Mouse (Mus musculus) heart, postnatal 0 days (tissue): ENCODE data around the gene Il2ra. TPM values are rescaled to one million over a fixed set of nuclear protein-coding genes. Genes with fewer than 3 reads are reported as not detected.
A peak's percentile ranks its signal among the peaks of the same experiment; 100 is the strongest.

Experiments used
- ATAC-seq: fragments of 200-750 bp; cut with Nextera tagmentation; 2 replicates; pipeline ENCODE4 v1.8.0; 2017; ENCODE audit warnings: low read depth, moderate number of reproducible peaks, moderate library complexity; ENCODE audit not compliant: insufficient read depth
- DNase-seq: peaks from one replicate; pipeline ENCODE4 v3.0.0-alpha.2; 2016; ENCODE audit warnings: low spot score
- H3K27ac ChIP-seq: fragments of 300-500 bp; sonication (generic); 2 replicates; pipeline ENCODE4 v1.5.1; 2014; ENCODE audit warnings: low read depth, mild to moderate bottlenecking
- H3K27me3 ChIP-seq: fragments of 300-500 bp; sonication (generic); 2 replicates; pipeline ENCODE4 v1.6.1; 2014; ENCODE audit warnings: low read length, mixed read lengths; ENCODE audit not compliant: control insufficient read depth, insufficient read depth
- H3K36me3 ChIP-seq: fragments of 300-500 bp; sonication (generic); replicated peaks from 2 replicates; pipeline ENCODE4 v1.6.1; 2014; ENCODE audit warnings: low read length, mixed read lengths; ENCODE audit not compliant: control insufficient read depth, insufficient read depth
- H3K4me1 ChIP-seq: fragments of 300-500 bp; sonication (generic); 2 replicates; pipeline ENCODE4 v1.6.1; 2014; ENCODE audit warnings: antibody characterized with exemption; ENCODE audit not compliant: control insufficient read depth, insufficient read depth
- H3K4me2 ChIP-seq: fragments of 300-500 bp; sonication (generic); 2 replicates; pipeline ENCODE4 v1.6.1; 2014; ENCODE audit warnings: low read depth, mild to moderate bottlenecking, low read length, moderate library complexity
- H3K4me3 ChIP-seq: fragments of 300-500 bp; sonication (generic); 2 replicates; pipeline ENCODE4 v1.5.1; 2014; ENCODE audit warnings: low read depth, low read length
- H3K9ac ChIP-seq: fragments of 300-500 bp; sonication (generic); replicated peaks from 2 replicates; pipeline ENCODE4 v1.6.1; 2014; ENCODE audit warnings: low read depth, low read length, mixed read lengths
- H3K9me3 ChIP-seq: fragments of 300-500 bp; sonication (generic); replicated peaks from 2 replicates; pipeline ENCODE4 v1.6.1; 2016; ENCODE audit warnings: low read length; ENCODE audit not compliant: control insufficient read depth
- CTCF ChIP-seq: IDR thresholded peaks from 2 replicates; pipeline ENCODE4 v1.5.1; 2016; ENCODE audit warnings: antibody characterized with exemption, control low read depth, low read depth
- EP300 ChIP-seq: IDR thresholded peaks from 2 replicates; pipeline ENCODE4 v1.6.1; 2016; ENCODE audit warnings: antibody characterized with exemption, low read depth
- WGBS: fragments of 180-500 bp; shearing (Covaris S2); extraction: QIAGEN DNeasy Blood & Tissue Kit; methylation state at CpG from one replicate; pipeline ENCODE4 v1.1.7; 2014; 5-methylcytosine and 5-hydroxymethylcytosine counted together
- polyA plus RNA-seq: library from polyadenylated mRNA; unstranded; fragments of >200 nt; fragmentation: Nextera tagmentation; extraction: Ambion mirVana; gene quantifications from 2 replicates; pipeline ENCODE4 v1.2.1, GENCODE M21; 2015
- total RNA-seq: library from RNA; depleted of rRNA; stranded (reverse); fragments of >200 nt; gene quantifications from 2 replicates; pipeline ENCODE4 v1.2.3, GENCODE M21; 2014; ENCODE audit warnings: low replicate concordance

Gene Il2ra
- total and polyA plus RNA-seq, 2 experiments from 2014 or later = not detected

DNA sequence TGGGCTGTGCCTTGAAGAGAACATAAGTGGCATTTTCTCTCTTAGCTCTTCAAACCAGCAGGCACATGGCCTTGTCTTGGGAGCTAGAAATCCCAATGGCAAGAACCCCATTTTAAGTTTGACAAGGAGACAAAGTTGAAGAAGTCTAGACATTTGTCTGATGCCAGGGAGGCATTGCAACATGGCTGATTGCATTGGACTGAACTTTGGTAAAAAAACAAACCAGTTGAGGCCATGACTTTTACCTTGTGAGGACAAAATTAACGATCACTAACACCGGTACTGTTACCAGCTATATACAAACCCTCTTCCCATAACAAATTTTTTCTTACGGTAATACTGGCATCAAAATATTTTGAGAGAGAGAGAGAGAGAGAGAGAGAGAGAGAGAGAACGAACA is 50.7 kb downstream of the Il2ra start:
- H3K4me3 ChIP-seq = no peak overlapping the region
- WGBS = 80% methylated on average over 4 of the region's 4 CpGs
- no peaks in the 10 kb centered on the region for H3K36me3 ChIP-seq
- H3K4me1 ChIP-seq = no peaks in the 10 kb centered on the region
- TF ChIP-seq CTCF (no peak), EP300 (no peak)
- no peaks in the 10 kb centered on the region for H3K9me3 ChIP-seq
- no peaks in the 10 kb centered on the region for H3K27me3 ChIP-seq
- no peak for ATAC-seq
- H3K9ac ChIP-seq = no peak overlapping the region
- no peak overlapping the region for H3K27ac ChIP-seq
- H3K4me2 ChIP-seq = no peak overlapping the region
- no peak for DNase-seq

DNA sequence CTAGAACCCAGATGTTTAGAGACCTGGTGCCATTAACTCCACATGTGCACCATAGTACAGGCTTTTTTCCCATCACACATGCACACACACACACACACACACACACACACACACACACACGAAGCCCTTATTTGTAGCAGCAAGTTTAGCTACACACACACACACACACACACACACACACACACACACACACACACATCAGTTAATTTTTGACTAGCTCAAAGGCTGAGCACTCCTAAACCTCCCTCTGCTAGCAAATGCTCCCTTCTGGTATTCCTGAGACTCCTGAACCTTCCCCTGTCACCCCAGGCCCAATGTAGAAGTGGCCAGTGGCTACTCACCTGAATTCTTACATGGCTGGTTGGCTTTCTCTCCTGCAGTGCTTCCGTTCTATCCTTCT is 51.5 kb downstream of the Il2ra start:
- 72% methylated on average over 2 of the region's 2 CpGs for WGBS
- no peak overlapping the region for H3K9ac ChIP-seq
- no peak overlapping the region for H3K27ac ChIP-seq
- H3K4me2 ChIP-seq = no peak overlapping the region
- no peaks in the 10 kb centered on the region for H3K9me3 ChIP-seq
- H3K36me3 ChIP-seq = no peaks in the 10 kb centered on the region
- no peaks in the 10 kb centered on the region for H3K27me3 ChIP-seq
- no peak for ATAC-seq
- H3K4me1 ChIP-seq = no peaks in the 10 kb centered on the region
- TF ChIP-seq CTCF (no peak), EP300 (no peak)
- no peak overlapping the region for H3K4me3 ChIP-seq
- DNase-seq = no peak

DNA sequence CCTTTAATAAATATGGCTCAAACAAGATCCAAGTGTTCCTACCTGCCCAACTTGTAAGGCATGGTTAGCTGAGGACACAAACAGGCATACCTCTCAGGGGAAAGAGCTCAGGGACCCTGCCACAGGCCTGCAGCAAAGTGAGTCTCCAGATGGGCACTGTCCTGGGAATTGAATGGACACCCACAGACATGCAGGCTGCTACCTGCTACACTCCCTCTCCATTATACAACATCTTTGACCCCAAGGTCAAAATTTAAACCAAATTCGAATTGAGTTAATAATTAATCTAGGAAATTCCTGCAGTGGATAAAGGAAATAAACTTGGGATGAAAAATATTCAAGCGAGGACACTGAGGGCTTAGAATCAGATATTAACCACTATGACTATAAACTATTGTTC is 53.3 kb downstream of the Il2ra start:
- Histone ChIP-seq H3K4me1 (no peaks in the 10 kb centered on the region), H3K27ac (no peak overlapping the region), H3K9me3 (no peaks in the 10 kb centered on the region), H3K4me2 (no peak overlapping the region), H3K4me3 (no peak overlapping the region), H3K27me3 (no peaks in the 10 kb centered on the region), H3K9ac (no peak overlapping the region), H3K36me3 (no peaks in the 10 kb centered on the region)
- TF ChIP-seq EP300 = no peak
- TF ChIP-seq CTCF = no peak
- ATAC-seq = no peak
- DNase-seq = no peak
- WGBS = 54% methylated on average over 2 of the region's 2 CpGs

DNA sequence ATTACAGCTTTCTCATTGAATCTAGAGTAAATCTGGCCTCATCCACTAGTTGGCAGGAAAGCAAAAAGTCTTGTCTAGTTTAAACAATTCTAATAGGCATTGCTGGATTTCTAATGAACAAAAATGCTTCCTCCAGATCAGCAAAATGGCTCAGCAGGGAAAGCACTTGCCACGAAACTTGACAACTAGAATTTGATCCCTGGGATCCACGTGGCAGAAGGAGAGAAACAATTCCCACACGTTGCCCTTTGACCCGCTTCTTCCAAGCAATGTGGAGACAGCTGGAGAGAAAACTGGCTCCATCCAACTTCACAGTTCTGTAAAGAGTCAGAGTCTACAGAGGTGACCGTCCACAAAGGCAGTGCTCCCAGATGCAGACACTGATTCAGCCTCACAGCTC is 56.4 kb downstream of the Il2ra start:
- Histone ChIP-seq H3K27ac (no peak overlapping the region), H3K27me3 (no peaks in the 10 kb centered on the region), H3K36me3 (no peaks in the 10 kb centered on the region), H3K4me1 (no peaks in the 10 kb centered on the region), H3K9me3 (no peaks in the 10 kb centered on the region), H3K4me3 (no peak overlapping the region), H3K4me2 (no peak overlapping the region), H3K9ac (no peak overlapping the region)
- DNase-seq = no peak
- WGBS = 65% methylated on average over 5 of the region's 5 CpGs
- TF ChIP-seq CTCF = no peak
- no peak for TF ChIP-seq EP300
- ATAC-seq = no peak

DNA sequence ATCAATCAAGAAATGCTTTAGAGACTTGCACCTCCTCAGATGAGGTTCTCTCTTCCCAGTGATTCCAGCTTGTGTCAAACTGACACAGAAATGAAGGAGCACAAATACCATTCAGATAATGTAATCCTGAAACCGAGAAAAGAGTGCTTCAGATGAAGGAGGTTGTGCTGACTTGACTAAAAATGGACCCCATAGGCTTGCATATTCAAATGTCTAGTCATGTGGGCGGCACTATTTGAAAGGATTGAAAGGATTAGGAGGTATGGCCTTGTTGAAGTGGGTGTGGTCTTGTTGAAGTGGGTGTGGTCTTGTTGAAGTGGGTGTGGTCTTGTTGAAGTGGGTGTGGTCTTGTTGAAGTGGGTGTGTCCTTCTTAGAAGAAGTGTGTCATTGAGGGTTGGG is 57.3 kb downstream of the Il2ra start:
- ATAC-seq = no peak
- Histone ChIP-seq H3K4me3 (no peak overlapping the region), H3K9ac (no peak overlapping the region), H3K4me1 (0 out of 2 replicates have a peak, but pooled peaks cover 2% of the 10 kb centered on the region), H3K27ac (no peak overlapping the region), H3K4me2 (no peak overlapping the region), H3K9me3 (no peaks in the 10 kb centered on the region), H3K36me3 (no peaks in the 10 kb centered on the region), H3K27me3 (no peaks in the 10 kb centered on the region)
- no peak for TF ChIP-seq CTCF
- TF ChIP-seq EP300 = no peak
- WGBS = 72% methylated on average over 2 of the region's 2 CpGs
- DNase-seq = no peak

DNA sequence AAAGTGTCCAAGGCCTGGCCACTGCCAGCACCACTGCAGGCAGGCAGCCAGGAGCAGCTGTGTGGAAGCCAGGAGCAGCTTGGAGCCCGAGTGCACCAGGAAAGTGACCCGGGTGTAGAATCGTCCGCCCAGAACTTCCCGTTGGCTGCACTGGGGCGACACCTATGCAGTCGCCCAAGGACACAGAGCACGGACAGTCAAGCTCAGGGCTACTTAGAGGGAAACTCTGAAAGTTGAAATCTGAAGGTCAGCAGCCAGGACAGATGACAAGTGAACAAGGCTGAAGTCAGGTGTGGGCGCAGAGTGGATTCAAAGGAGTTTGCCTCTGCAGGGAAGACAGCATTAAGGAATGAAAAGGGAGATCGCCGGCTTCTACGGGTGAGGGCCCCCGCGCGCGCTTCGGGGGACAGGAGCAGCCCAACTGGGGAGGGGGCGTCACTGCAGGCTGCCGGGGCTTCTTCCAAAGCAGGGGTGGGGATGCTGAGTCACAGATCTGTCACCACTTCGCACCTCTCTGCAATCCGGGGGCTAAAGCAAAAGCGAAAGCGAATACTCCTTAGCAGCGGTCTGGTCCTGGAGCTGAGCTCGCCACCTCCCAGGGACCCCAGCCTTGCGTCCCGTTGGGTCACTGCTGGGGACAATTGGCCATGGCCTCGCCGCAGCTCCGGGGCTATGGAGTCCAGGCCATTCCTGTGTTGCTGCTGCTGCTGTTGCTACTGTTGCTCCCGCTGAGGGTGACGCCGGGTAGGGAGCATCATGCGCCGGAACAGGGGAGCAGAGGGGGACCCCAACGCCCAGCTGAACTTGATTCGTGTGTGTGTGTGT is 62.8 kb downstream of the Il2ra start, which contains the start of gene Il15ra:
TSS of gene Il15ra (plus strand) at position 90 of the 825 bp plus-strand sequence.
- peak; percentile 89 for ATAC-seq
- WGBS = under 1% methylated on average over 37 of the region's 37 CpGs
- TF ChIP-seq EP300 (no peak), CTCF (0 out of 2 replicates have a peak, but pooled peaks have one; percentile 2)
- Histone ChIP-seq H3K9ac (peak within 1 kb of the TSS; percentile 88), H3K27ac (peak within 1 kb of the TSS; percentile 92), H3K36me3 (no peaks in the 10 kb centered on the region), H3K4me1 (peaks cover 16% of the 10 kb centered on the region), H3K27me3 (no peaks in the 10 kb centered on the region), H3K4me3 (peak within 1 kb of the TSS; percentile 87), H3K9me3 (no peaks in the 10 kb centered on the region), H3K4me2 (peak within 1 kb of the TSS; percentile 85)
- peak; percentile 76 for DNase-seq
